Mouse (Mus musculus) limb, embryonic 11.5 days (tissue): ENCODE measurements around the gene Gmppa. TPM values are rescaled to one million over a fixed set of nuclear protein-coding genes. Genes with fewer than 3 reads are reported as not detected.

Experiments used
- ATAC-seq: fragments of 200-750 bp; cut with Nextera tagmentation; 2 replicates; pipeline ENCODE4 v1.8.0; 2017; ENCODE audit warnings: low read depth; ENCODE audit not compliant: insufficient number of reproducible peaks, low FRiP score, low TSS enrichment
- DNase-seq: peaks from one replicate; pipeline ENCODE4 v3.0.0-alpha.2; 2015; ENCODE audit warnings: low spot score
- H3K27ac ChIP-seq: fragments of 300-500 bp; sonication (generic); replicated peaks from 2 replicates; pipeline ENCODE4 v1.5.1; 2014; ENCODE audit warnings: low read depth, mild to moderate bottlenecking, low read length
- H3K27me3 ChIP-seq: fragments of 300-500 bp; sonication (generic); 2 replicates; pipeline ENCODE4 v1.6.1; 2014; ENCODE audit warnings: mild to moderate bottlenecking, low read length, mixed read lengths; ENCODE audit not compliant: control insufficient read depth, insufficient read depth
- H3K36me3 ChIP-seq: fragments of 300-500 bp; sonication (generic); 2 replicates; pipeline ENCODE4 v1.6.1; 2014; ENCODE audit warnings: mild to moderate bottlenecking, low read length, moderate library complexity, mixed read lengths; ENCODE audit not compliant: control insufficient read depth, insufficient read depth
- H3K4me1 ChIP-seq: fragments of 300-500 bp; sonication (generic); 2 replicates; pipeline ENCODE4 v1.6.1; 2014; ENCODE audit warnings: low read length, mixed read lengths; ENCODE audit not compliant: control insufficient read depth, insufficient read depth
- H3K4me2 ChIP-seq: fragments of 300-500 bp; sonication (generic); 2 replicates; pipeline ENCODE4 v1.6.1; 2014; ENCODE audit warnings: low read depth, mild to moderate bottlenecking, moderate library complexity; ENCODE audit not compliant: severe bottlenecking
- H3K4me3 ChIP-seq: fragments of 300-500 bp; sonication (generic); 2 replicates; pipeline ENCODE4 v1.5.1; 2014; ENCODE audit warnings: low read depth, low read length
- H3K9ac ChIP-seq: fragments of 300-500 bp; sonication (generic); 2 replicates; pipeline ENCODE4 v1.6.1; 2014; ENCODE audit warnings: mild to moderate bottlenecking, low read length
- H3K9me3 ChIP-seq: fragments of 300-500 bp; sonication (generic); 2 replicates; pipeline ENCODE4 v1.6.1; 2016; ENCODE audit warnings: low read length; ENCODE audit not compliant: control insufficient read depth
- WGBS: fragments of 180-500 bp; shearing (Covaris S2); extraction: QIAGEN DNeasy Blood & Tissue Kit; methylation state at CpG from one replicate; pipeline ENCODE4 v1.1.7; 2014; 5-methylcytosine and 5-hydroxymethylcytosine counted together
- polyA plus RNA-seq: library from polyadenylated mRNA; unstranded; fragments of >200 nt; fragmentation: Nextera tagmentation; extraction: Ambion mirVana; gene quantifications from 2 replicates; pipeline ENCODE4 v1.2.1, GENCODE M21; 2014

Gene Gmppa
- polyA plus RNA-seq, 1 experiment from 2014 or later = 49.9 TPM

DNA sequence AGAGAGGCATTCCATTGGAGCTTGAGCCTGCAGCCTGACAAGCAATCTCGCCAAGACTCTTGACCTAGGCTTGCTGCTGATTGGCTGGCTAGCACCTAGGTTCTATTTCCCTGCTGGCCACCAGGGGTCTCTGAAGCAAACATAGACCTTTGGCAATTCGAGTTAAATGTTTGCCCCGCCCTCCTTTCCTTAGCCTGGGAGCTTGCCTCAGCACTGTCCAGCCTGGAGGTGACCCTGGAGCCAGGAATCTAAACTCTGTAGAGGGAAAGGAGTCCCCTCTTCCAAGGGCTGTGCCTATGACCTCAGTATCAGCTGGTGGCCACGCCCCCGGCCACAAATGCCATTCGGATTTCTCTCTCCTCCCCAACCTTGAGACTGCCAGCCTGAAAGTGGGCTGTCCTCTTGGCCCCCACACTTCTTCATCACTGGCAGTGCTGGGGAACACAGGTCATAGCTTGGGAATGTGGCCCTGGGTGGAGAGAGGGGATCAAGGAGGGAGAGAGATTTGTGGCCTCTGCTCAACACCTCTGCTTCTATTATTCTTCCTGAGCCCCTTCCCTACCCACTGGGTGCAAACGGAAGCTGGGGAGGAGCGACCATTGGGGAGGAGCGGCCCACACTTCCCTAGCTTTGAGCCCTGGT lies 36.8 kb upstream of the Gmppa start:
- H3K9ac ChIP-seq = no peak overlapping the region
- no peak overlapping the region for H3K4me3 ChIP-seq
- peak overlapping the region; percentile 83 for H3K27ac ChIP-seq
- H3K4me1 ChIP-seq = peaks cover 30% of the 10 kb centered on the region
- H3K4me2 ChIP-seq = peak overlapping the region; percentile 19; the same call in 1 of the 2 replicates
- H3K9me3 ChIP-seq = no peaks in the 10 kb centered on the region
- ATAC-seq = peak; percentile 69
- WGBS = 10% methylated on average over 9 of the region's 9 CpGs
- peak; percentile 82 for DNase-seq
- peaks cover 4% of the 10 kb centered on the region for H3K36me3 ChIP-seq
- no peaks in the 10 kb centered on the region for H3K27me3 ChIP-seq

DNA sequence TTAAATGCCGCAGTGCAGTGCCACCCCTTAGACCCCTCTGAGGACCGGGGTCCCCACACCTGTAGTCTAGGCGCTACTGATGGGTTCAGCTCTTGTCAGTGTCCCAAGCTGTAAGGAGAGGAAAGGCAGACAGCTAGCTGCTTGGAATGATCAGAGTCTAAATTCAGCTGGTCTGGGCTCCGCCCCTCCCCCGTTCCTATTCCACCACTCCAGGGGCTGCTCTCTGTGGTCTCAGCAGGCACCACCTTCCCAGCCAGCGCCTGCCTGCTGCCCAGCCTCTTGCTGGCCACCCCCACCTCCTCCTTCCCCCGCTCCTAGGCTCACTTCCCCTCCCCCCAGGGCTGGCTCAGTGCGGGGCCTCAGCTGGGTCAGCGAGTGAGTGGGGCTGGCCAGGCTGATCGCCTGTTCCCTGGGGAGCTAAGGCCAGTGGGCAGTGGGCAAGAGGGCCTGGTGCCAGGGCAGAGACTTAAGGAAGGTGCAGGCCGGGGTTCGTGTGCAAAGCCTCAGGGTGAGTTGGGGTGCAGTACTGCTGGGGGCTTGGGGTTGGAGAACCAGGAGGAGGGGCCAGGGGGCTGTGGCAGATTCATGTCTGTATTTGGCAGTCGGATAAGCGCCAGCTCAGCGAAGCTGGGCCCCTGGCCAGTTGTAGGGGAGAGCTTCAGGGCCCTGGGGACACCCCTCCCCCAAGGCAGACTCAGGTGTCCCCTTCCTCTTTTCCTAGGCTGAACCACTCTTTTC lies 35.8 kb upstream of the Gmppa start:
- DNase-seq = peak; percentile 84
- Histone ChIP-seq H3K9ac (peak overlapping the region; percentile 31; the same call in 1 of the 2 replicates), H3K27me3 (no peaks in the 10 kb centered on the region), H3K9me3 (no peaks in the 10 kb centered on the region), H3K4me1 (peaks cover 30% of the 10 kb centered on the region), H3K27ac (peak overlapping the region; percentile 83), H3K4me2 (peak overlapping the region; percentile 54), H3K36me3 (peaks cover 4% of the 10 kb centered on the region), H3K4me3 (peak overlapping the region; percentile 21)
- peak; percentile 78 for ATAC-seq
- 2% methylated on average over 15 of the region's 15 CpGs for WGBS

DNA sequence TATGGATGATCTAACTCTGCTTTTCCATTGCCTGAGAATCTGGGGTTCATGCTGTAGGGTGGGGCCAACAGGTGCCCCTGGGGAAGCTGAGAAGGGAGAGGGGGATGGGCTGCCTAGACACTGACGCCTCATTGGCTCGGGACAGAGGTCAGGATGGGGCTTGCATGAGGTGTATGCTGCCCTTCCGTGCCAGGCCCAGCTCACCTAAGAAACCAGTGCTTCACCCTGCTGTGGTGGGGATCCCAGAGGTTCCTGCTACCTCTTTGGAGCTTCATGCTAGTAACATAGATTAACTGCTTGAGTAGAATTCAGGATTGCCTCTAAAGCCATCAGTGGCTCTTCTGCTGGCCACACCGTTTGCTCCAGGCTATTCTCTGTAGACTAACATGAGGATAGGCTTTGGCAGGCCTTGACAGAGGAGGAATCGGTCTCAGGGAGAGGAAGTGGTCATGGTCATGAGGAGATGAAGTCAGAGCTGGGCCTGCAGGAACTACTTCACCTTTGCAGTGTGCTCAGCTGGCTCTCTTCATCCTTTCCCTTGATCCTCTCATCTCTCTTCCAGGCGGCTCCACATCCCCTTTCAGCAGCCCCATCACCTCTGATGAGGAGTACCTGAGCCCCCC lies 35.1 kb upstream of the Gmppa start:
- Histone ChIP-seq H3K36me3 (peaks cover 4% of the 10 kb centered on the region), H3K4me1 (peaks cover 30% of the 10 kb centered on the region), H3K27me3 (no peaks in the 10 kb centered on the region), H3K4me2 (peak overlapping the region; percentile 54), H3K27ac (peak overlapping the region; percentile 83), H3K9me3 (no peaks in the 10 kb centered on the region), H3K4me3 (peak overlapping the region; percentile 21), H3K9ac (peak overlapping the region; percentile 31)
- DNase-seq (no peak), ATAC-seq (0 out of 2 replicates have a peak, but pooled peaks have one; percentile 10)
- WGBS = 40% methylated on average over 6 of the region's 6 CpGs

DNA sequence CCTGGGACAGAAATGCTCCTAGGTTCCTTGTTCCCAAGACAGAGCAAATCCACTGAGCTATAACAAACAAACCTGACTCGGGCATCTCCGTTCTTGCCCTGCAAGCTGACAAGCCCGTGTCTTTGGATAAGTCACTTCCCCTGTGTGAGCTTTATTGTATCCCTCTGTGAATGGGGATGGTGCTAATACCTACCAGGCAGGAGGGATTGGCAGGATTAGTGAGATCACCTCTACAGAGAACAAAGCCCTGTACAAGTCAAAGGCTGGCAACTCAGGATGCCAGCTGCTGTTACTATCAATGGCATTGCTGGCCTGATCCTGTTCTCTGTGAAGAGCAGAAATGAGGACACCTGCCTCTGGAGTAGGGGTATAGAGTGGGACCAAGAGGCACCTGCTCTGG lies 30.2 kb upstream of the Gmppa start:
- no peak overlapping the region for H3K27ac ChIP-seq
- H3K9ac ChIP-seq = no peak overlapping the region
- peaks cover 6% of the 10 kb centered on the region for H3K36me3 ChIP-seq
- ATAC-seq (no peak), DNase-seq (no peak)
- no peak overlapping the region for H3K4me2 ChIP-seq
- 92% methylated on average over 3 of the region's 3 CpGs for WGBS
- H3K27me3 ChIP-seq = no peaks in the 10 kb centered on the region
- H3K9me3 ChIP-seq = no peaks in the 10 kb centered on the region
- no peak overlapping the region for H3K4me3 ChIP-seq
- H3K4me1 ChIP-seq = peaks cover 5% of the 10 kb centered on the region

DNA sequence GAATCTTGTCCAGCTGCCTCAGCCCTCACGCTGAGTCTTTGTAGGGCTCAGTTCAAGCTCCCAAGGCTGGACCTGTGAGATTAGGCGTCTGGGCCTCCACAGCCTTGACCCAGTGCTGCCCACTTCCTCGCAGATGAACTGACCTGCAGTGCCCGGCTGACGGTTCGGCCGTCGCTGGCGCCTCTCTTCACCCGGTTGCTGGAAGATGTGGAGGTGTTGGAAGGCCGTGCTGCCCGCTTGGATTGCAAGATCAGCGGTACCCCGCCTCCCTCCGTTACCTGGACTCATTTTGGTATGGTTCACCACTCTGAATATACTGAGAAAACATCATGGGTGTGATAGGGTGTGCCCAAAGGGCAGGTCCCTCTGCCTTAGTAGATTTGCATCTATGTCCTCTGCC lies 29.6 kb upstream of the Gmppa start:
- ATAC-seq = no peak

DNA sequence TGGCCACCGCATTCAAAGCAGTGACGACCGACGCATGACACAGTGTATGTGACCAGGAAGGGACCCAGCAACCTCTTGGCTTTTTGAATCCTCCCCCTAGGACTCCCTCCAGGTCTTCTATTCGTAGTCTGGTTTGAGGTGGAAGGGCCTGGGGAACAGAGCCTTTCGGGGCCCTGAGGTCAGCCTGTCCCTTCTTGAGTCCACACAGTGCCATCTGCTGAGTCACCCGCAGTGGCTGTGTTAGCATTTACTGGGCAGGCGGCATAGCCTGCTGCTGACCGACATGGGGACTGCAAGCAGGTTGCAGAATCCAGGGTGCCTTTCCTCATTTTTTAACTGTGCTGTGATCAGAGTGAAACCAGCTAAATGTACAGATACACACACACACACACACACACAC lies 28.7 kb upstream of the Gmppa start:
- WGBS = 93% methylated on average over 9 of the region's 9 CpGs
- ATAC-seq (no peak), DNase-seq (no peak)
- Histone ChIP-seq H3K27me3 (no peaks in the 10 kb centered on the region), H3K4me1 (no peaks in the 10 kb centered on the region), H3K9me3 (no peaks in the 10 kb centered on the region), H3K27ac (no peak overlapping the region), H3K9ac (no peak overlapping the region), H3K4me2 (no peak overlapping the region), H3K36me3 (peaks cover 6% of the 10 kb centered on the region), H3K4me3 (no peak overlapping the region)

More for the DNA sequence above, 29.6 kb upstream of the Gmppa start:
- Histone ChIP-seq H3K4me3 (no peak overlapping the region), H3K9me3 (no peaks in the 10 kb centered on the region), H3K27me3 (no peaks in the 10 kb centered on the region), H3K36me3 (peaks cover 6% of the 10 kb centered on the region), H3K4me1 (no peaks in the 10 kb centered on the region; the same call in 1 of the 2 replicates), H3K27ac (no peak overlapping the region), H3K4me2 (no peak overlapping the region), H3K9ac (no peak overlapping the region)
- DNase-seq = no peak
- 94% methylated on average over 15 of the region's 15 CpGs for WGBS

DNA sequence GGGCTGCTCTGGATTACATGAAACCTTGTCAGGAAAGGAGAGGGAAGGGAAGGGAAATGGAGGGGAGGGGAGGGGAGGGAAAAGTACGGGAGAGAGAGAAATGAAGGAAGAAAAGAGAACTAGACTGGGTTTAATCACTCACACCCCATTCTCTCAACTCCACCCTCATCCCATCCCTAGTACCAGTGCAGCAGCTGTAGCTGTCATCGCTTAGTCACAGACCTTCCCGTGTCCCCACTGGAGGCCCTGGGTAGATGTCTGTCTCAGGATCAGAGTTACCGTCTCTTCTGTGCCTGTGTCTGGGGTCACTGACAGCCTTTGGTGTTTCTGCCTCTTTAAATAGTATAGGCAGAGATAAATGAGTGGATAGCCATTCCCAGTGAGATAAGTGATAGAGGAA lies 27.5 kb upstream of the Gmppa start:
- H3K27me3 ChIP-seq = no peaks in the 10 kb centered on the region
- peaks cover 2% of the 10 kb centered on the region; the same call in 1 of the 2 replicates for H3K36me3 ChIP-seq
- WGBS = 74% methylated on average over 4 of the region's 4 CpGs
- H3K4me1 ChIP-seq = no peaks in the 10 kb centered on the region
- H3K27ac ChIP-seq = no peak overlapping the region
- H3K9me3 ChIP-seq = no peaks in the 10 kb centered on the region
- no peak overlapping the region for H3K4me2 ChIP-seq
- DNase-seq (no peak), ATAC-seq (no peak)
- H3K9ac ChIP-seq = no peak overlapping the region
- H3K4me3 ChIP-seq = no peak overlapping the region

DNA sequence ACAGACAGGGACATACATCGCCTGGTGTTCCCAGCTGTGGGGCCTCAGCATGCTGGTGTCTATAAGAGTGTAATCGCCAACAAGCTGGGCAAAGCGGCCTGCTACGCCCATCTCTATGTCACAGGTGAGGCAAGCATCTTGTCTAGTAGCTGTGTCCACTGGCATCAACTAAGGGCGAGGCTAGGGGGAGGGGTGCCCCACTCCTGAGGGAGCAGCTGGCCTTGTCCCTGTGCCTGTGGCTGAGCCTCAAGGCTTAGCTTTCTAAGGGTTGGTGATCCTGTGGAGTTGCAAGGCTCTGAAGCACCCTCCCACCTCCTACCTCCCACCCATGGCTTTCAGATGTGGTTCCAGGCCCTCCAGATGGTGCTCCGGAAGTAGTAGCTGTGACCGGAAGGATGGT lies 25.8 kb upstream of the Gmppa start:
- Histone ChIP-seq H3K4me1 (no peaks in the 10 kb centered on the region), H3K4me3 (no peak overlapping the region), H3K27ac (no peak overlapping the region), H3K9me3 (no peaks in the 10 kb centered on the region), H3K9ac (no peak overlapping the region), H3K36me3 (peaks cover 2% of the 10 kb centered on the region; the same call in 1 of the 2 replicates), H3K27me3 (no peaks in the 10 kb centered on the region), H3K4me2 (no peak overlapping the region)
- DNase-seq (no peak), ATAC-seq (no peak)
- 93% methylated on average over 7 of the region's 7 CpGs for WGBS
